Mouse (Mus musculus) stomach, embryonic 15.5 days (tissue): ENCODE measurements around the gene Atg9a. TPM values are rescaled to one million over a fixed set of nuclear protein-coding genes. Genes with fewer than 3 reads are reported as not detected.

Source experiments
- ATAC-seq: fragments of 200-750 bp; cut with Nextera tagmentation; 2 replicates; pipeline ENCODE4 v1.8.0; 2017; ENCODE audit warnings: low read depth, moderate number of reproducible peaks, moderate TSS enrichment; ENCODE audit not compliant: insufficient read depth, low FRiP score
- H3K27ac ChIP-seq: fragments of 300-500 bp; sonication (generic); 2 replicates; pipeline ENCODE4 v1.5.1; 2015; ENCODE audit warnings: mild to moderate bottlenecking, inconsistent platforms
- H3K27me3 ChIP-seq: fragments of 300-500 bp; sonication (generic); replicated peaks from 2 replicates; pipeline ENCODE4 v1.6.1; 2015; ENCODE audit warnings: inconsistent platforms
- H3K36me3 ChIP-seq: fragments of 300-500 bp; sonication (generic); 2 replicates; pipeline ENCODE4 v1.6.1; 2015; ENCODE audit warnings: inconsistent platforms
- H3K4me1 ChIP-seq: fragments of 300-500 bp; sonication (generic); 2 replicates; pipeline ENCODE4 v1.6.1; 2015; ENCODE audit warnings: inconsistent platforms
- H3K4me2 ChIP-seq: fragments of 300-500 bp; sonication (generic); 2 replicates; pipeline ENCODE4 v1.6.1; 2015; ENCODE audit warnings: mild to moderate bottlenecking, inconsistent platforms
- H3K4me3 ChIP-seq: fragments of 300-500 bp; sonication (generic); replicated peaks from 2 replicates; pipeline ENCODE4 v1.5.1; 2015; ENCODE audit warnings: inconsistent platforms
- H3K9ac ChIP-seq: fragments of 300-500 bp; sonication (generic); 2 replicates; pipeline ENCODE4 v1.6.1; 2015; ENCODE audit warnings: inconsistent platforms
- H3K9me3 ChIP-seq: fragments of 300-500 bp; sonication (generic); 2 replicates; pipeline ENCODE4 v1.6.1; 2016; ENCODE audit warnings: inconsistent platforms
- WGBS: fragments of 180-500 bp; shearing (Covaris S2); methylation state at CpG from one replicate; pipeline ENCODE4 v1.1.7; 2015; 5-methylcytosine and 5-hydroxymethylcytosine counted together
- microRNA-seq: library from miRNA; unstranded; fragments of <30 nt; microRNA quantifications from one replicate; pipeline ENCODE4, GENCODE M21; 2016
- polyA plus RNA-seq: library from polyadenylated mRNA; unstranded; fragments of >200 nt; fragmentation: Nextera tagmentation; extraction: Ambion mirVana; gene quantifications from 2 replicates; pipeline ENCODE4 v1.2.1, GENCODE M21; 2015

The Atg9a gene
- polyA plus RNA-seq, 1 experiment from 2014 or later, result 26.5 TPM

DNA sequence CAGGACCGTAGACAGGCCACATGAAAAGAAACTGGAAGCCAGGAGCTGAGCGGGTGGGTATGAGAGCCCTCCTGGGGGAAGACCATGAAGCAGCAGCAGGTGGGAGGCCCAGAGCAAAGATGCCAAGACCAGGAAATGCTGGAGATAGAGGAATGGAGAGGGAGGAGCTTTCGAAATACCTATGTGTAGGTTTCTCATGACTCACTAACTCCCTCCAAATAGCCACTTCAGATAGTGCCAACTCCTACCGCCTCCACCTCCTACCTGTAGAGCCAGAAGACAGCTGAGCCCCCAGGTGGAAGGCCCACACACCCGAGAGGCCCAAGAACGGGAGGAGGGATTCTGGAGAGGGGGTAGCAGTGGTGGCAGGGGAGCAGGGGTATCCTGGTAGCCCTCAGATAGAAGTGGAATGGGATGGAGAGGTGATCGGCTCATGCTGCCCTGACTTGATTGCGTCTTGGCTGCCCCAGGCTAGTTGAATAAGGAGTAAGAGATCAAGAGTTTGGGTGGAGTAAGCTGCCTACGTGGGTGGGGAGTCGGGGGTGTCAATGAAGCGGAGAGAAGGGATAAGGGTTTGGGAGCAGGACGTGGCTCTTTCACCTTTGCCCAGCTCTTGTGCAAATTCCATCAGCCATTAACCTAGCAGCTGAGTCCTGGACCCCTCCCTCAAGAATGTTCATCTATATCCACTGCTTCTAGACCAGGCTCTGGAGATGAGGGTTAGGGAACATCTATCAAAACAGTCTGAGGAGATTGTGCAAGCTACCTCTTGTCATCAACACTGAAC is 58.4 kb downstream of the Atg9a start, which contains the start of gene Slc23a3:
Gene Slc23a3 (minus strand): TSS at position 470 of the 787 bp plus-strand sequence.
- Histone ChIP-seq H3K27me3 (no peaks in the 10 kb centered on the region), H3K9me3 (no peaks in the 10 kb centered on the region), H3K27ac (no peak within 1 kb of the TSS), H3K4me2 (no peak within 1 kb of the TSS), H3K4me3 (no peak within 1 kb of the TSS), H3K9ac (no peak within 1 kb of the TSS), H3K4me1 (peaks cover 3% of the 10 kb centered on the region; the same call in 1 of the 2 replicates), H3K36me3 (peaks cover 20% of the 10 kb centered on the region)
- 46% methylated on average over 12 of the region's 12 CpGs for WGBS
- ATAC-seq, result no peak

Small RNAs within 50 kb of the gene (microRNA-seq; reads per million reads assigned to microRNA genes)
- not detected for gene Gm27943

Other genes starting within 250 kb of the Atg9a start
- 24.3 and 31.0 TPM in 2 replicates for gene Ihh, start 240.5 kb downstream of the Atg9a start, polyA plus RNA-seq
- 8.6 and 9.5 TPM in 2 replicates for gene Nhej1, start 67.0 kb downstream of the Atg9a start, polyA plus RNA-seq
- gene Slc23a3, start 58.3 kb downstream of the Atg9a start, polyA plus RNA-seq, result 0.49 and 0.86 TPM in 2 replicates
- 38.8 and 44.9 TPM in 2 replicates for gene Cnppd1, start 49.5 kb downstream of the Atg9a start, polyA plus RNA-seq
- 43.8 and 47.8 TPM in 2 replicates for gene Retreg2, start 49.4 kb downstream of the Atg9a start, polyA plus RNA-seq
- 41.0 and 41.2 TPM in 2 replicates for gene Zfand2b, start 23.6 kb downstream of the Atg9a start, polyA plus RNA-seq
- gene Abcb6, start 11.8 kb downstream of the Atg9a start, polyA plus RNA-seq, result 23.9 and 26.8 TPM in 2 replicates
- gene Ankzf1, start within 50 bp of the Atg9a start, polyA plus RNA-seq, result 24.7 and 26.7 TPM in 2 replicates
- gene Glb1l, start 18.6 kb upstream of the Atg9a start, polyA plus RNA-seq, result 15.5 and 17.1 TPM in 2 replicates
- gene Stk16, start 18.6 kb upstream of the Atg9a start, polyA plus RNA-seq, result 120 and 132 TPM in 2 replicates
- gene Tuba4a, start 27.7 kb upstream of the Atg9a start, polyA plus RNA-seq, result 142 and 145 TPM in 2 replicates
- not detected in 2 replicates for gene A630095N17Rik, start 39.9 kb upstream of the Atg9a start, polyA plus RNA-seq
- 34.9 and 35.9 TPM in 2 replicates for gene Dnajb2, start 44.2 kb upstream of the Atg9a start, polyA plus RNA-seq
- gene Ptprn, start 72.3 kb upstream of the Atg9a start, polyA plus RNA-seq, result 2.4 and 2.8 TPM in 2 replicates
- 7.5 and 9.6 TPM in 2 replicates for gene Resp18, start 86.2 kb upstream of the Atg9a start, polyA plus RNA-seq
- 123 and 137 TPM in 2 replicates for gene Dnpep, start 125.8 kb upstream of the Atg9a start, polyA plus RNA-seq
- gene Des, start 168.1 kb upstream of the Atg9a start, polyA plus RNA-seq, result 92.1 and 93.2 TPM in 2 replicates
- 45.2 and 49.1 TPM in 2 replicates for gene Speg, start 183.1 kb upstream of the Atg9a start, polyA plus RNA-seq
- 103 TPM in 2 replicates for gene Gmppa, start 243.7 kb upstream of the Atg9a start, polyA plus RNA-seq